In the genomic region with DNA sequence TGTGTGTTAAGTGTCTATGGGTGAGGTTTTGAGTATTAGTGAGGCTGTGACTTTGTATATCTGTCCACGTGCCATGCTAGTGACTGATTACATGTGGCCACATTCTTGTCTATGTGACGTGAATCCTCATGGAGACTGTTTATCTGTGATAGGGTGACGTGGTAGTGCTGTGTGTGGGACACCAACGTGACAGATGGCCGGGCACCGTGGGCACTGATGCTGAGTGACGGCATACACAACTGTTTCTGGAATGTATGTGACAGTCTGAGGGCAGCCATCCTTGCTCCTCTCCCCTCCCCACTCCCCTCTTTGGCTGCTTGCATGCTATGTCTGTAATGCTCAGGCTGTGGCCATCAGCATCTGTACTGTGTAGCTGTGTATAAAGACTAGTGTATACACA, we compare ENCODE assay signal across 11 mouse cellular contexts. TPM values are rescaled to one million over a fixed set of nuclear protein-coding genes. Genes with fewer than 3 reads are reported as not detected.
DNase-seq lines count a peak whose midpoint lies in the region; ATAC-seq and TF ChIP-seq lines count a peak whose summit lies in the region.
"Had no signal": no experiment of that assay in that cellular context is flagged by ENCODE, and none has a peak within 500 bp of the region (broad histone marks: within the 10 kb centered on the region; RNA-seq: fewer than 3 reads in every experiment).

No protein-coding gene starts in this region.

- no peak overlapping the region for H3K27ac ChIP-seq in lung, embryonic 14.5 days (ENCODE audit: low read depth)
- no peak overlapping the region for H3K27ac ChIP-seq in embryonic facial prominence, embryonic 12.5 days
- H3K27ac ChIP-seq in hindbrain, embryonic 12.5 days, result no peak overlapping the region; the same call in 1 of the 2 replicates
- H3K27ac ChIP-seq: liver, embryonic 13.5 days had no signal

- TF ChIP-seq CTCF in lung, embryonic 14.5 days (IDR thresholded peaks at IDR 0.05; ENCODE audit: low read depth), result no peak
- no peak for TF ChIP-seq CTCF in lung, adult 2 months (IDR thresholded peaks at IDR 0.05; ENCODE audit: insufficient read depth, low read length)

- peak overlapping the region; percentile 81 for H3K4me3 ChIP-seq in lung, embryonic 14.5 days (ENCODE audit: low read depth, low read length)
- no peak overlapping the region for H3K4me3 ChIP-seq in lung, adult 2 months (replicated peaks; ENCODE audit: extremely low read depth, low read depth, low read length)
- H3K4me3 ChIP-seq in embryonic facial prominence, embryonic 12.5 days, result no peak overlapping the region
- H3K4me3 ChIP-seq in hindbrain, embryonic 12.5 days, result peak overlapping the region; percentile 90
- peak overlapping the region; percentile 63 for H3K4me3 ChIP-seq in myocyte
- H3K4me3 ChIP-seq: liver, embryonic 13.5 days had no signal

- no peak for TF ChIP-seq POLR2A in lung, adult 2 months (IDR thresholded peaks at IDR 0.05; ENCODE audit: borderline replicate concordance, extremely low read depth, low read depth, low read length)
- TF ChIP-seq POLR2A in myocyte (IDR thresholded peaks at IDR 0.05; ENCODE audit: insufficient read length, low read depth), result peak; percentile 21

- peaks cover 12% of the 10 kb centered on the region for H3K79me2 ChIP-seq in myocyte (ENCODE audit: control insufficient read depth, insufficient read depth)

- no peak overlapping the region for H3K9ac ChIP-seq in lung, embryonic 14.5 days
- H3K9ac ChIP-seq in embryonic facial prominence, embryonic 12.5 days, result no peak overlapping the region
- 0 out of 2 replicates have a peak overlapping the region, but pooled peaks have one; percentile 96 for H3K9ac ChIP-seq in hindbrain, embryonic 12.5 days
- H3K9ac ChIP-seq: liver, embryonic 13.5 days had no signal

- no peak for ATAC-seq in lung, embryonic 14.5 days (ENCODE audit: insufficient read depth)
- no peak for ATAC-seq in embryonic facial prominence, embryonic 12.5 days (ENCODE audit: insufficient number of reproducible peaks, insufficient read depth, low FRiP score, low TSS enrichment)
- ATAC-seq in hindbrain, embryonic 12.5 days (ENCODE audit: low FRiP score), result no peak

- no peak overlapping the region for H3ac ChIP-seq in myocyte (ENCODE audit: control insufficient read depth, insufficient read length)

- DNase-seq in lung, embryonic 14.5 days, result peak; percentile 17
- no peak for DNase-seq in lung, adult 2 months
- DNase-seq in kidney, adult 9 months, result no peak
- DNase-seq in thymus, postnatal 36 days, result no peak
- DNase-seq: adrenal gland, postnatal 25 days; kidney, postnatal 10 days; liver, embryonic 13.5 days had no signal

- H3K27me3 ChIP-seq in lung, embryonic 14.5 days (ENCODE audit: insufficient read depth, low read length), result no peaks in the 10 kb centered on the region
- H3K27me3 ChIP-seq in embryonic facial prominence, embryonic 12.5 days, result no peaks in the 10 kb centered on the region
- H3K27me3 ChIP-seq in hindbrain, embryonic 12.5 days, result no peaks in the 10 kb centered on the region
- H3K27me3 ChIP-seq in myocyte (ENCODE audit: control insufficient read depth, insufficient read depth, insufficient read length), result no peaks in the 10 kb centered on the region

- WGBS in lung, embryonic 14.5 days, result 45% methylated on average over 7 of the region's 7 CpGs
- 71% methylated on average over 7 of the region's 7 CpGs for WGBS in lung, adult 2 months
- 85% methylated on average over 7 of the region's 7 CpGs for WGBS in embryonic facial prominence, embryonic 12.5 days
- 46% methylated on average over 7 of the region's 7 CpGs for WGBS in hindbrain, embryonic 12.5 days

- peaks cover 18% of the 10 kb centered on the region; the same call in 1 of the 2 replicates for H3K4me1 ChIP-seq in lung, embryonic 14.5 days (ENCODE audit: insufficient read depth)
- H3K4me1 ChIP-seq in lung, adult 2 months (ENCODE audit: control insufficient read depth, insufficient read depth, low read length), result no peaks in the 10 kb centered on the region
- H3K4me1 ChIP-seq in embryonic facial prominence, embryonic 12.5 days, result peaks cover 27% of the 10 kb centered on the region
- peaks cover 43% of the 10 kb centered on the region for H3K4me1 ChIP-seq in hindbrain, embryonic 12.5 days

- peak overlapping the region; percentile 65 for H3K4me2 ChIP-seq in lung, embryonic 14.5 days
- peak overlapping the region; percentile 77; the same call in 1 of the 2 replicates for H3K4me2 ChIP-seq in embryonic facial prominence, embryonic 12.5 days (replicated peaks)
- peak overlapping the region; percentile 90 for H3K4me2 ChIP-seq in hindbrain, embryonic 12.5 days (replicated peaks)
- H3K4me2 ChIP-seq in myocyte (ENCODE audit: low read depth), result peak overlapping the region; percentile 70
- H3K4me2 ChIP-seq: liver, embryonic 13.5 days had no signal

- no peaks in the 10 kb centered on the region for H3K9me3 ChIP-seq in lung, embryonic 14.5 days (ENCODE audit: low read depth, low read length)
- no peaks in the 10 kb centered on the region for H3K9me3 ChIP-seq in embryonic facial prominence, embryonic 12.5 days
- H3K9me3 ChIP-seq in hindbrain, embryonic 12.5 days (replicated peaks), result no peaks in the 10 kb centered on the region
- H3K9me3 ChIP-seq: G1E; liver, embryonic 13.5 days had no signal

- H3K36me3 ChIP-seq in lung, embryonic 14.5 days (ENCODE audit: insufficient read depth), result peaks cover 31% of the 10 kb centered on the region; the same call in 1 of the 2 replicates
- peaks cover 28% of the 10 kb centered on the region for H3K36me3 ChIP-seq in embryonic facial prominence, embryonic 12.5 days
- H3K36me3 ChIP-seq in hindbrain, embryonic 12.5 days, result peaks cover 38% of the 10 kb centered on the region
- H3K36me3 ChIP-seq in myocyte (ENCODE audit: control insufficient read depth, insufficient read depth), result peaks cover 4% of the 10 kb centered on the region
- H3K36me3 ChIP-seq: liver, embryonic 13.5 days had no signal

TF ChIP-seq in myocyte, 11 proteins besides CTCF, POLR2A, EP300 and RAD21:
- TF ChIP-seq SRF (IDR thresholded peaks at IDR 0.05; ENCODE audit: control insufficient read depth, insufficient read length, low read depth) (no peak), MYOD1 (IDR thresholded peaks at IDR 0.05; ENCODE audit: control insufficient read depth in 1 of 3, insufficient read length in 2 of 3, low read depth in 2 of 3) (peak in 2 of 3 experiments; percentile 51 to 71), TCF12 (IDR thresholded peaks at IDR 0.05; ENCODE audit: insufficient read depth, poor library complexity, severe bottlenecking) (no peak), REST (IDR thresholded peaks at IDR 0.05; ENCODE audit: insufficient read depth, insufficient read length) (no peak), MAX (IDR thresholded peaks at IDR 0.05; ENCODE audit: low read depth) (no peak), POLR2AphosphoS2 (IDR thresholded peaks at IDR 0.05; ENCODE audit: insufficient read length, low read depth) (peak; percentile 28), E2F4 (IDR thresholded peaks at IDR 0.05; ENCODE audit: insufficient read depth) (no peak), MYOG (IDR thresholded peaks at IDR 0.05; ENCODE audit: control insufficient read depth in 1 of 3, insufficient read depth in 1 of 3, insufficient read length in 2 of 3, low read depth in 2 of 3) (peak in 2 of 3 experiments; percentile 66 to 83), USF1 (IDR thresholded peaks at IDR 0.05; ENCODE audit: low read depth) (no peak), TCF3 (IDR thresholded peaks at IDR 0.05; ENCODE audit: insufficient read length, low read depth) (no peak)

RNA-seq across cellular contexts. Expression of gene Numbl, which starts 2.6 kb away (rescaled TPM):
- polyA plus RNA-seq in lung, embryonic 14.5 days (2014; fragmentation: Nextera tagmentation; extraction: Ambion mirVana), result 15.2 and 16.2 TPM in 2 replicates
- polyA plus RNA-seq in lung, adult 2 months (2012; rRNA removed), result 33.0 and 36.4 TPM in 2 replicates
- polyA plus RNA-seq in embryonic facial prominence, embryonic 12.5 days (2016; fragmentation: Nextera tagmentation; extraction: Ambion mirVana), result 36.5 and 39.7 TPM in 2 replicates
- polyA plus RNA-seq in hindbrain, embryonic 12.5 days (2016; fragmentation: Nextera tagmentation; extraction: Ambion mirVana), result 60.2 and 63.0 TPM in 2 replicates
- polyA plus RNA-seq in myocyte (2012; fragmentation: generic; extraction: Trizol), result 28.8 TPM

RNA-seq across cellular contexts. Expression of gene Coq8b, which starts 28.0 kb away (rescaled TPM):
- 12.8 and 13.7 TPM in 2 replicates for polyA plus RNA-seq in lung, embryonic 14.5 days (2014; fragmentation: Nextera tagmentation; extraction: Ambion mirVana)
- 68.6 and 76.8 TPM in 2 replicates for polyA plus RNA-seq in lung, adult 2 months (2012; rRNA removed)
- polyA plus RNA-seq in embryonic facial prominence, embryonic 12.5 days (2016; fragmentation: Nextera tagmentation; extraction: Ambion mirVana), result 16.1 and 19.6 TPM in 2 replicates
- polyA plus RNA-seq in hindbrain, embryonic 12.5 days (2016; fragmentation: Nextera tagmentation; extraction: Ambion mirVana), result 23.2 and 24.3 TPM in 2 replicates
- 19.1 TPM for polyA plus RNA-seq in myocyte (2012; fragmentation: generic; extraction: Trizol)

RNA-seq across cellular contexts. Expression of gene Itpkc, which starts 32.4 kb away (rescaled TPM):
- polyA plus RNA-seq in lung, embryonic 14.5 days (2014; fragmentation: Nextera tagmentation; extraction: Ambion mirVana), result 5.4 and 5.9 TPM in 2 replicates
- polyA plus RNA-seq in lung, adult 2 months (2012; rRNA removed), result 8.6 and 11.2 TPM in 2 replicates
- 9.2 and 11.0 TPM in 2 replicates for polyA plus RNA-seq in embryonic facial prominence, embryonic 12.5 days (2016; fragmentation: Nextera tagmentation; extraction: Ambion mirVana)
- polyA plus RNA-seq in hindbrain, embryonic 12.5 days (2016; fragmentation: Nextera tagmentation; extraction: Ambion mirVana), result 10.2 and 10.7 TPM in 2 replicates
- polyA plus RNA-seq in myocyte (2012; fragmentation: generic; extraction: Trizol), result 7.1 TPM

Comparison
In these comparisons a context has a peak if more than half of its experiments do, and no peak if none do; other contexts are left out.
1. H3K4me3 ChIP-seq: peak in lung, embryonic 14.5 days (single experiment), hindbrain, embryonic 12.5 days (single experiment) and myocyte (single experiment); none in lung, adult 2 months (single experiment) and embryonic facial prominence, embryonic 12.5 days (single experiment).
2. Peak in every context shown above with its lines, with median percentiles within 50 percentile points of each other: H3K4me2 ChIP-seq.